Mouse (Mus musculus) spleen, adult 2 months (tissue): ENCODE data around the gene Ifi205. TPM values are rescaled to one million over a fixed set of nuclear protein-coding genes. Genes with fewer than 3 reads are reported as not detected.
"Not testable (repeated sequence)": the region's sequence is repeated elsewhere in the genome, so short reads cannot be mapped to it uniquely, and the experiment has no call there.

Experiments used
- DNase-seq, 2 experiments: peaks; one replicate each; pipeline versions ENCODE4 v3.0.0 to v3.0.0-alpha.2; 2012 to 2021; ENCODE audit warnings: low spot score in 2 of 2, low read depth in 1 of 2
- H3K27ac ChIP-seq: fragments of 200-500 bp; 2 replicates; pipeline ENCODE4 v1.5.1; 2012; ENCODE audit warnings: low read length, inconsistent platforms; ENCODE audit not compliant: insufficient read depth
- H3K27me3 ChIP-seq: fragments of 200-500 bp; 2 replicates; pipeline ENCODE4 v1.6.1; 2012; ENCODE audit warnings: mild to moderate bottlenecking, moderate library complexity, low read length, inconsistent platforms; ENCODE audit not compliant: control insufficient read depth, insufficient read depth
- H3K36me3 ChIP-seq: fragments of 200-500 bp; 2 replicates; pipeline ENCODE4 v1.6.1; 2012; ENCODE audit warnings: mild to moderate bottlenecking, low read length, inconsistent platforms; ENCODE audit not compliant: control insufficient read depth, insufficient read depth
- H3K4me1 ChIP-seq: fragments of 200-500 bp; 2 replicates; pipeline ENCODE4 v1.6.1; 2011; ENCODE audit warnings: inconsistent platforms; ENCODE audit not compliant: control insufficient read depth, insufficient read depth, insufficient read length
- H3K4me3 ChIP-seq: fragments of 200-500 bp; 2 replicates; pipeline ENCODE4 v1.5.1; 2011; ENCODE audit warnings: mild to moderate bottlenecking, inconsistent platforms; ENCODE audit not compliant: insufficient read depth, insufficient read length; ENCODE audit errors: extremely low read depth
- CTCF ChIP-seq: fragments of 200-500 bp; IDR thresholded peaks from 2 replicates; pipeline ENCODE4 v1.5.1; 2011; ENCODE audit warnings: mild to moderate bottlenecking, inconsistent platforms; ENCODE audit not compliant: insufficient read depth, insufficient read length, insufficient replicate concordance; ENCODE audit errors: extremely low read depth
- POLR2A ChIP-seq: fragments of 200-500 bp; IDR thresholded peaks from 2 replicates; pipeline ENCODE4 v1.6.1; 2011; ENCODE audit warnings: low read depth, low read length, inconsistent platforms
- WGBS: fragments of 180-500 bp; shearing (Covaris S2); methylation state at CpG from one replicate; pipeline ENCODE4 v1.1.7; 2018; 5-methylcytosine and 5-hydroxymethylcytosine counted together
- polyA plus RNA-seq: library from polyadenylated mRNA; depleted of rRNA; stranded (reverse); fragments of >200 nt; gene quantifications from 2 replicates; pipeline ENCODE4 v1.2.3, GENCODE M21; 2012; rRNA removed

The Ifi205 gene
- polyA plus RNA-seq, 1 experiment: 1.9 TPM

DNA sequence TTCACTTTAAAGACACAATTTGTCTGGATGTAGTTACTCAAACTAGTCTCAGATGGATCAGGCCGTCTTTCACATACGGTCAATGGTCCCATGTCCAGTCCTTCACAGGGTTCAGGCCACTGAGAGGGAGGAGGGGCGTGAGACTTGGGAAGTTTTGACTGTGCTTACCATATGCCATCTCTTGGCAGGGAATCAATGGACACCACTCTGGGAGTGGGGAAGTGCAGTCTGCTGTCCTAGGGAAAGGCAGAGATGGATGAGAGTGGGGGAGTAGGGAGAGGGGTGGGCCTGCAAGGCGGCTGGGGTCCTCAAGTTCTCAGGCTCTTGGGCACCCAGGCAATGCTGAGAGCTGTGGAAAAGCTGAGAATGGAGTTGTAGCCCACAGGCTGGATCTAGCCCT is 36.6 kb downstream of the Ifi205 start:
- H3K4me1 ChIP-seq: no peaks in the 10 kb centered on the region
- H3K36me3 ChIP-seq: no peaks in the 10 kb centered on the region
- no peaks in the 10 kb centered on the region for H3K27me3 ChIP-seq
- no peak for DNase-seq
- no peak overlapping the region for H3K27ac ChIP-seq
- no peak overlapping the region for H3K4me3 ChIP-seq
- no peak for TF ChIP-seq CTCF
- no peak for TF ChIP-seq POLR2A
- 91% methylated on average over 4 of the region's 4 CpGs for WGBS

DNA sequence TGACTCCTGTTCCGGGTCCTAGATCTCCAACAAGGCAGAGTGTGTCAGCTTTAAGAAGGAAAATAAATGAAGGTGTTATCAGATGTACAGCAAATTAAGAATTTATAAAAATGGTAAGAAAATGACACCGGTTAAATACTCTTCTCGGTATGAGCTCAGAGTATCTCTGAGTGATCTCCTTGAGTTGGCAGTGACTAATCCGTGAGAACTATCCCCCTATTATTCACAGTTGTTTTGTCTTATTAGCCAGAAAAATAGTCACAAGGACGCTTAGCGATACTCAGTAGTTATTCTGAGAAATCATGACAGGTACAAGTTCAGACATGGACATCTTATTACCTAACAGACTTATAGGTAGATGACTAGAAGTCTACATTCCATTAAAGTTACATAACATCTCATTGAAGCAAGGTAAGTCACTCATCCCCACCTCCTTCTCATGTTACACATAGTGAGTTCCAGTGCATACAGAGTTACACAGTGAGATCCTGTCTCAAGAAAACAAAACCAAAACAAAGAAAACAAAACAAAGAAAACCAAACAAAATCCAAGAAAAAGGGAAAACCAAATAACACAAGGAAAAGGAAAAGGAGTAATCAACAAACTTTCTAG is 48.8 kb downstream of the Ifi205 start, which contains the start of gene Ifi202b:
Gene Ifi202b (minus strand): TSS at position 51 of the 612 bp plus-strand sequence.
- not testable (repeated sequence) for H3K4me3 ChIP-seq, H3K4me1 ChIP-seq, H3K27ac ChIP-seq, H3K36me3 ChIP-seq, DNase-seq, H3K27me3 ChIP-seq
- 93% methylated on average over 6 of the region's 6 CpGs for WGBS

DNA sequence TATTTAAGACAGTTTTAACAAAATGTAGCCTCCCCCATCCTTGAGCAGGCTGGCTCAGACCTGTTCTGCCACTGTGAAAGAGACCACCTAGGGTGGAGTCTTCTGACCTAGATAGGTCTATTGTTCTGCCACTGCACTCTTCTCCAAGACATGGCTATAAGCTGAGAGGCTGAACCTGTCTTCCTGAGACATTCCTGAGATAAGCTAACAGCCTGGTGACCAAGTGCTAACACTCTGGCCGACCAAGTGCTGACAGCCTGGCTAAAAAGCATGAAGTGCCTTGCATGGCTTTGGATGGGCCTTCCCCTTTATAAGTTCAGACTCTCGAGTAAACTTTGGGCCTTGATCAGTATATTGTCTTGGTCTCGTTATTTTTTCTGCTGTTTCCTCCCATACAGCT is 50.6 kb downstream of the Ifi205 start:
- not testable (repeated sequence) for H3K4me1 ChIP-seq, H3K4me3 ChIP-seq, H3K36me3 ChIP-seq, H3K27ac ChIP-seq, H3K27me3 ChIP-seq, DNase-seq
- 66% methylated on average over 3 of the region's 3 CpGs for WGBS

DNA sequence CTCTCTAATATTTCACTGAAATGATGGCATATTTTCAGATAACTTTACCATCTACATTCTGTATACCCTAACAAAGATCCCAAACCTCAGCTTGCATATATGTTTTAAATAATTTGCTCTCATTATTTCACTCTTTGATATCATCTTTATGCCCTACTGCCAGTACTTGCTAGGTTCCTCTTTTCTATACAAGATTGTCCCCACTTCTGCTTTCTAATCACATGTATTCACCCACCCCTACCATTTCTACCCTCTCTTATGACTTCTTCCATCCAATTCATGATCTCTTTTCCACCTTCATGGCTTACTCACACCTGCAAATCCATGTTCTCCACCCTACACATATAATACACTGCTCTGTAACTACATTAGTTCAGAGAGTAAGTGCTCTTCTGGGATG is 54.0 kb downstream of the Ifi205 start:
- Histone ChIP-seq H3K27ac (no peak overlapping the region), H3K4me1 (peaks cover 4% of the 10 kb centered on the region; the same call in 1 of the 2 replicates), H3K4me3 (no peak overlapping the region), H3K36me3 (no peaks in the 10 kb centered on the region), H3K27me3 (no peaks in the 10 kb centered on the region)
- DNase-seq: peak in 1 of 2 experiments; percentile 17
- TF ChIP-seq CTCF (no peak), POLR2A (no peak)

DNA sequence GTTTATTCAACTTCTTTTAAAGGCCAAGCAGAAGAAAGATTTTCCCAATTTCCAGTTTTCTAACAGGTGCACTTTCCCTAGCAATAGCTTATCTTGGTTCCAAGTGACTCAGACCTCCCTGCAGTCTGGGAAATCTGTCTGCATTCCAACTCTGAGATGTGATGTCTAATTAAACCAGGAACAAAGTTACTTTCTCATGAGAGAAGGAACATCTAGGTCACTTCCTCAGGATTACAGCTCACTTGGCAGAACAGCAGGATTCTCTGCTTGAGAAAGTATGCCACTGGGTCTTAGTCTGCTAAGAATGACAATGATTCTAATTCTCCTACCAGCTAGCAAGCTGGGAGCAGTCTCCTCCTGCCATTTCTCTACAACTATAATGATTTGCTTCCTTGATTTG is 58.5 kb downstream of the Ifi205 start:
- H3K27ac ChIP-seq: no peak overlapping the region
- H3K27me3 ChIP-seq: no peaks in the 10 kb centered on the region
- no peak for DNase-seq
- TF ChIP-seq POLR2A (no peak), CTCF (no peak)
- no peak overlapping the region for H3K4me3 ChIP-seq
- no peaks in the 10 kb centered on the region for H3K36me3 ChIP-seq
- peaks cover 2% of the 10 kb centered on the region; the same call in 1 of the 2 replicates for H3K4me1 ChIP-seq

Other genes starting within 250 kb of the Ifi205 start
- gene Ifi211, start 118.8 kb downstream of the Ifi205 start, polyA plus RNA-seq: 0.49 and 0.55 TPM in 2 replicates
- gene Mndal, start 89.3 kb downstream of the Ifi205 start, polyA plus RNA-seq: 8.7 and 20.9 TPM in 2 replicates
- 23.4 and 29.8 TPM in 2 replicates for gene Ifi203, start 89.1 kb downstream of the Ifi205 start, polyA plus RNA-seq
- gene Ifi202b, start 49.1 kb downstream of the Ifi205 start, polyA plus RNA-seq: 0.13 TPM in 1 of 2 replicates, not detected in the other
- 0.99 and 2.5 TPM in 2 replicates for gene Olfr433, start 8.9 kb upstream of the Ifi205 start, polyA plus RNA-seq
- gene Olfr432, start 17.4 kb upstream of the Ifi205 start, polyA plus RNA-seq: 0.08 and 2.7 TPM in 2 replicates
- gene Olfr430, start 34.8 kb upstream of the Ifi205 start, polyA plus RNA-seq: not detected in 2 replicates
- gene Olfr429, start 52.5 kb upstream of the Ifi205 start, polyA plus RNA-seq: not detected in 2 replicates
- gene Olfr427, start 65.1 kb upstream of the Ifi205 start, polyA plus RNA-seq: not detected in 2 replicates
- gene Olfr231, start 89.4 kb upstream of the Ifi205 start, polyA plus RNA-seq: not detected in 2 replicates
- not detected in 2 replicates for gene Olfr424, start 99.7 kb upstream of the Ifi205 start, polyA plus RNA-seq
- gene Olfr420, start 123.8 kb upstream of the Ifi205 start, polyA plus RNA-seq: not detected in 2 replicates
- gene Spta1, start 141.0 kb upstream of the Ifi205 start, polyA plus RNA-seq: 2.4 and 3.2 TPM in 2 replicates
- gene Olfr419, start 220.3 kb upstream of the Ifi205 start, polyA plus RNA-seq: not detected in 2 replicates